Comparison of ENCODE assay signal across 24 mouse cellular contexts in genomic region chr2:92289335-92289734, GRCm38 (mm10).
DNase-seq lines count a peak whose midpoint lies in the region; TF ChIP-seq lines count a peak whose summit lies in the region.
"Had no signal": no experiment of that assay in that cellular context is flagged by ENCODE, and none has a peak within 500 bp of the region (broad histone marks: within the 10 kb centered on the region; RNA-seq: fewer than 3 reads in every experiment).

No protein-coding gene starts in this region.

- no peak for TF ChIP-seq CTCF in lung, adult 2 months (IDR thresholded peaks at IDR 0.05; ENCODE audit: insufficient read depth, low read length)

- intact Hi-C loops in gastrocnemius, postnatal 14 days (cut with DNase I; ENCODE audit: low total_unique reads), result no loop called here

- peaks cover 3% of the 10 kb centered on the region; the same call in 1 of the 2 replicates for H3K4me1 ChIP-seq in lung, adult 2 months (ENCODE audit: control insufficient read depth, insufficient read depth, low read length)
- H3K4me1 ChIP-seq: forebrain, embryonic 10.5 days; forebrain, embryonic 12.5 days had no signal

- H3K4me3 ChIP-seq in lung, adult 2 months (replicated peaks; ENCODE audit: extremely low read depth, low read depth, low read length), result no peak overlapping the region
- H3K4me3 ChIP-seq: embryonic facial prominence, embryonic 13.5 days; embryonic facial prominence, embryonic 15.5 days; erythroblast, embryonic 14.5 days; forebrain, embryonic 10.5 days; forebrain, embryonic 12.5 days had no signal

- DNase-seq in lung, adult 18-20 months, result peak; percentile 29 to 61
- DNase-seq in lung, adult 2 months, result no peak
- DNase-seq in lung, postnatal 10 days, result peak; percentile 21
- peak; percentile 31 for DNase-seq in lung, postnatal 25 days (ENCODE audit: low spot score)
- peak; percentile 9 to 26 for DNase-seq in lung, postnatal 4 days
- no peak for DNase-seq in right cerebral cortex, adult 18-20 months
- no peak for DNase-seq in gastrocnemius, postnatal 14 days
- no peak for DNase-seq in adrenal gland, adult 18-20 months (ENCODE audit: low spot score in 2 of 2)
- DNase-seq: adrenal gland, adult 2 months; adrenal gland, postnatal 10 days; adrenal gland, postnatal 25 days; B cell, adult 2 months; cerebellum, adult 11 months; cerebellum, adult 18-20 months; cerebellum, adult 8-10 months; cerebellum, adult 9-11 months; cerebellum, postnatal 14 days; cerebellum, postnatal 36 days; embryo, embryonic 11 days had no signal

- no peak for TF ChIP-seq POLR2A in lung, adult 2 months (IDR thresholded peaks at IDR 0.05; ENCODE audit: borderline replicate concordance, extremely low read depth, low read depth, low read length)

- 53% methylated on average over 3 of the region's 3 CpGs for WGBS in lung, adult 2 months

Comparison
In these comparisons a context has a peak if more than half of its experiments do, and no peak if none do; other contexts are left out.
1. DNase-seq: peak in lung, adult 18-20 months (2 of 2), lung, postnatal 10 days (single experiment), lung, postnatal 25 days (single experiment) and lung, postnatal 4 days (2 of 2); none in lung, adult 2 months (single experiment), right cerebral cortex, adult 18-20 months (single experiment), gastrocnemius, postnatal 14 days (single experiment) and adrenal gland, adult 18-20 months (0 of 2).